Mouse (Mus musculus) adrenal gland, adult (tissue): Measurements from ENCODE around the gene Bpifa1.

ENCODE experiments used
- DNase-seq, 2 experiments: peaks; one replicate each; pipeline ENCODE4 v3.0.0; 2022 to 2023; ENCODE audit warnings: low spot score in 1 of 2; ENCODE audit not compliant: inconsistent age in 2 of 2

Bpifa1 gene

DNA sequence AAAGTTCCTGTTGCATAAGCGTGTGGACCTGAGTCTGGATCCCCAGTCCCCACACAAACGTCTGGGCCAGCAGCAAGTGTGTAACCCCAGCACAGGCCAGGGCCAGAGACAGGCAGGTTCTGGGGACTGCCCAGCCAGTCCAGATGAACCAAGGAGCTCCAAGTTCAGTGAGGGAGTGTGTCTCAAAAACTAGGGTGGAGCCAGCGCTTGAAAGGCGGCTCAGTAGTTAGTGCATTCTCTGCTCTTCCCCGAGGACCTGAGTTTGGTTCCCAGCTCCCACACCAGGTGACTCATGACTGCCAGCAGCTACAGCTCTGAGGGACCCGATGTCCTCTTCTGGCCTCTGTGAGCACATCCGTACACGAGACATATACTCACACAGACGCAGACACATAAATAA lies 54.4 kb downstream of the Bpifa1 start:
- no peak for DNase-seq
